Mouse (Mus musculus): ENCODE results near the gene Tbcd. TPM values are rescaled to one million over a fixed set of nuclear protein-coding genes. Genes with fewer than 3 reads are reported as not detected.

Gene Tbcd
- polyA plus RNA-seq, 1 experiment from 2014 or later: 39.2 TPM

DNA sequence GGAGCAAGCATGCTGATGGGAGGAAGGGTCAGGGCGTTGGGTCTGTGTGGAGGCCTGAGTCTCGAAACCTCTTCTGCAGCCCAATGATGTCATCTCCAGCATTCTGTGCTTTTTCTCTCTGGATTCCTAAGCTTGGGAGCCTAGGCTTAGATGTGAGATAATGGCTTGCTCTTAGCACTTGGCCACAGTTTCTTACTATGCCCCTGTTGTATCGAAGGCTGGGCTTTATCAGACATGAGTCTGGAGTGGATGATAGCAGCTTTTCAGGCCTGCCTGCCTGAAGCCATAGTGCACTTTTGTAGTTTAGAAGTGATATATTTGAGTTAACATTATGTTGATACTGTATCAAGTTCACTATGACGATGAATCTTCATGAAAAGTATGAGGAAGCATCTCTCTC, 49.8 kb downstream of the Tbcd start:
- 95% methylated on average over 4 of the region's 4 CpGs for WGBS
- Histone ChIP-seq H3K27me3 (ENCODE audit: control insufficient read depth, insufficient read depth, low read length) (no peaks in the 10 kb centered on the region), H3K4me3 (ENCODE audit: low read depth, low read length) (no peak overlapping the region), H3K9me3 (ENCODE audit: control insufficient read depth, low read length) (no peaks in the 10 kb centered on the region), H3K36me3 (ENCODE audit: control insufficient read depth, insufficient read depth, low read length) (peaks cover 34% of the 10 kb centered on the region), H3K9ac (replicated peaks; ENCODE audit: low read depth, low read length) (no peak overlapping the region), H3K4me1 (ENCODE audit: control insufficient read depth, insufficient read depth, low read length) (no peaks in the 10 kb centered on the region), H3K4me2 (ENCODE audit: low read depth, low read length) (no peak overlapping the region), H3K27ac (ENCODE audit: low read depth, low read length) (no peak overlapping the region)
- ATAC-seq (ENCODE audit: low read depth): no peak

DNA sequence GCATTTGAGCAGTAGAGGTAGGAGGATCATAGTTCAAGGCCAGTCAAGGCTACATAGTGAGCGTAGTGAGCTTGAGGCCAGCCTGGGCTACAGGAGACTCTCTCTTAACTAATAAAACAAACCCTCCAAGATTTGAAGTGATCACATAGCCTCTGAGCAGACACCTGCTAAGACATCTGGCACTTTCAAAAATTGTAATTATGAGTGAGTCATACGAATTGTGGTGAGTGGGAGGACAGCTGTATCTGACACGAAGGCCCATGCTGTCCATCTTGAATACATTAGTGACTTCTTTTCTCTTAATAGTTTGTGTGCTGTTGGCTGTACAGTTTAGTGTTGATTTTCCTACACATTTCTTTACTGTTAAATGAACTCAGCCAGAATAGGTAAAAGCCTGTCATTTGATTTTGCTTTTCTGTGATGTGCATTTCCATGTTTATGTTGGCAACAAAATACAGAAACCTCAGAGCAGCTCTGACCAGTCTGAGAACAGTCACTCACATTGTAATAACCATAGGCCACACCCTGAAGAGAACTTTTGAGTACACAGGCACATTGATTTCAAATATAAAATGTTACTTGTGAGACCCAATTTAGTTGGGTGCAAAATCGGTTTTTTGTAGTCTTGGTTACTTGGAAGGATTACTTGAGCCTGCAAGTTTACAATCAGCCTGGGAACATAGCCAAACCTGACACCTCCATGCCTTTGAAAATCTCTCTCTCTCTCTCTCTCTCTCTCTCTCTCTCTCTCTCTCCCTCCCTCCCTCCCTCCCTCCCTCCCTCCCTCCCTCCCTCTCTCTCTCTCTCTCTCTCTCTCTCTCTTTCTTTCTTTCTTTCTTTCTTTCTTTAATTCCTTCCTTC, 50.5 kb downstream of the Tbcd start:
- Histone ChIP-seq H3K36me3 (ENCODE audit: control insufficient read depth, insufficient read depth, low read length) (peaks cover 29% of the 10 kb centered on the region), H3K4me2 (ENCODE audit: low read depth, low read length) (no peak overlapping the region), H3K4me3 (ENCODE audit: low read depth, low read length) (no peak overlapping the region), H3K27ac (ENCODE audit: low read depth, low read length) (no peak overlapping the region), H3K9ac (replicated peaks; ENCODE audit: low read depth, low read length) (no peak overlapping the region), H3K27me3 (ENCODE audit: control insufficient read depth, insufficient read depth, low read length) (no peaks in the 10 kb centered on the region), H3K9me3 (ENCODE audit: control insufficient read depth, low read length) (no peaks in the 10 kb centered on the region), H3K4me1 (ENCODE audit: control insufficient read depth, insufficient read depth, low read length) (no peaks in the 10 kb centered on the region)
- ATAC-seq (ENCODE audit: low read depth): no peak
- 82% methylated on average over 4 of the region's 4 CpGs for WGBS

DNA sequence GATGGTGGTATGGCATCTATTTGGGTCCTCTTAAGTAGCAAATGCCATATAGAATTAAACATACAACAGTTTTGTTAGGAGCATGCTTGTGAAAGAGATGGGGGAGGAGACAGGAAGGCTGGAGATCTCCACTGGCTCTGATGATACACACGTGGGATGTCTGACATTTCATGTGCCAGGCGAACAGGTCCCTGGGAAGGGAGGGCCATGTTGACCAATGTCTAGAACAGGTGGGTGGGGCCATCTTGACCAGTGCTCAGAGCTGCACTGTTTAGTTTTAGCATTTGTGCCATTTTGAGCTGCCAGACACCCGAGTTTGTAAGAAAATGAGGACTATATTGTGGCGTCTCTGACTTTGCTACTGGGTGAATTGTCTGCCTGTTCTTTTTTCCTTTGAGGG, 56.7 kb downstream of the Tbcd start:
- Histone ChIP-seq H3K27me3 (ENCODE audit: control insufficient read depth, insufficient read depth, low read length) (no peaks in the 10 kb centered on the region), H3K4me2 (ENCODE audit: low read depth, low read length) (no peak overlapping the region), H3K36me3 (ENCODE audit: control insufficient read depth, insufficient read depth, low read length) (peaks cover 16% of the 10 kb centered on the region; the same call in 1 of the 2 replicates), H3K4me1 (ENCODE audit: control insufficient read depth, insufficient read depth, low read length) (no peaks in the 10 kb centered on the region), H3K27ac (ENCODE audit: low read depth, low read length) (no peak overlapping the region), H3K9ac (replicated peaks; ENCODE audit: low read depth, low read length) (no peak overlapping the region), H3K9me3 (ENCODE audit: control insufficient read depth, low read length) (no peaks in the 10 kb centered on the region), H3K4me3 (ENCODE audit: low read depth, low read length) (no peak overlapping the region)
- ATAC-seq (ENCODE audit: low read depth): no peak
- 85% methylated on average over 4 of the region's 4 CpGs for WGBS

DNA sequence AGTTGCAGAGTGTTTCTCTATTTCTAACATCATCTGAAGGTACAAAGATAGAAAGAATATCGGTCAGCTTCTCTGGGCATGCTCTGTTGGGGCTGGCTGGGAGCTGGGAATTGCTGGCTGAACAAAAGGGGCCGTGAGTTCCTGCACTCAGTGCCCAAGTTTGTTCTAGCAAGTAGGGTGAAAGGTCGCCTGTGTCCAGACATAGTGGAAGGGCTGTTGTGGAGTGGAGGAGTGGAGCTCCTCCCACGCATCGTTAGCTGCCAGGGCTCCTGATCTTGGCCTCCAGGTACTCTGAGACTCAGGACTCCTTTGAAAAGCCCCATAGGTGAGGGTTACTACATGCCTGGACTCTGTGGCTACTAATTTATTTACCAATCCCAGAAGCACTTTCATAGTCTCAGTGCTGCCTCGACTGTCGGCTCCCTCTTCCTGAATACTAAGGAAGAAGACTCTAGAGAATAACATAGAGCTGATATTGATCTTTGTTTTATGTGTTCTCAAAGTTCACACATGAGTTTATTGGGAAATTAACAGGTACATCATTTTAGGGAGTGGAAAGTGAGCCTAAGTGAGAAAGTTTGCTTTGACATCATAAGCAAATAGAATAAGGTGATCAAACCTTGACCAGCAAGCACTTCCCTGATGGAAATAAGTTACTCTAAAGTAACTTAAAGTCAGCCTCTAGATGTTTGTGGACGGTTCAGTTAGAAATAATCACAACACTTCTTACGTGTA, 58.9 kb downstream of the Tbcd start:
- no peak overlapping the region for H3K9ac ChIP-seq (replicated peaks; ENCODE audit: low read depth, low read length)

DNA sequence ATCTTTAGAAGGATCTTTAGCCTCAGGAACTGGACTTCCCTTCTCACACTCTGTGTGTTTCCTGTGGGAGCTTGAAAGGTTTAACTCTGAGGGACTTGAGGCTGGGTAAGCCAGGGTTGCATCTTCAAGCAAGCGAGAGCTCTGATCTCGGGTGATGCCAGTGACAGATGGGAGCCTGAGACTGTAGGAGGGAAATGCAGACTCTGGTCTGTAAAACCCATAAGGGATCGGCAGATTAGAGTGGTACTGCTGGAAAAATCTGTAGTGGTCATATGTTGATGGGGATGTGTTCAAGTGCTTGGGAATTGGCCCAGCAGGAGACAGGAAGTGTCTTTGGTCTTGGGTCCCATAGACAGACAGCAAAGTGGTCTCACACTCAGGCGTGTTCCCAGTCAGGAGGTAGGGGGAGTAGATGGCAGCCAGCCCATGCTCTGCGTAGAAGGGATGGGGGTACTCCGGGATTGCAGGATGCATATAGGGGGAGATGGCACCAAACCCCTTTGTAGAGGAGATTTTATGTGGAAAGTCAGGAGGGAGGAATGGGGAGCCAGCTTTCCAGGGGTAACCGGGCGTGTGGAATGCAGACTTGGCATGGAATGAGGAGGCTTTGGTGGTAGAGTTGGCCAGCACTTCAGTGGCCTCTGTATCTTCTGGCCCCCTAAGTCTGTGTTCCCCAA, 61.3 kb downstream of the Tbcd start:
- Histone ChIP-seq H3K4me2 (ENCODE audit: low read depth, low read length) (no peak overlapping the region), H3K27me3 (ENCODE audit: control insufficient read depth, insufficient read depth, low read length) (no peaks in the 10 kb centered on the region), H3K9ac (replicated peaks; ENCODE audit: low read depth, low read length) (no peak overlapping the region), H3K36me3 (ENCODE audit: control insufficient read depth, insufficient read depth, low read length) (no peaks in the 10 kb centered on the region), H3K27ac (ENCODE audit: low read depth, low read length) (no peak overlapping the region), H3K4me1 (ENCODE audit: control insufficient read depth, insufficient read depth, low read length) (peaks cover 10% of the 10 kb centered on the region), H3K9me3 (ENCODE audit: control insufficient read depth, low read length) (no peaks in the 10 kb centered on the region), H3K4me3 (ENCODE audit: low read depth, low read length) (no peak overlapping the region)
- no peak for ATAC-seq (ENCODE audit: low read depth)
- WGBS: 85% methylated on average over 8 of the region's 8 CpGs

More for the DNA sequence above, 58.9 kb downstream of the Tbcd start:
- Histone ChIP-seq H3K4me1 (ENCODE audit: control insufficient read depth, insufficient read depth, low read length) (no peaks in the 10 kb centered on the region), H3K27ac (ENCODE audit: low read depth, low read length) (no peak overlapping the region), H3K4me2 (ENCODE audit: low read depth, low read length) (no peak overlapping the region), H3K36me3 (ENCODE audit: control insufficient read depth, insufficient read depth, low read length) (no peaks in the 10 kb centered on the region), H3K9me3 (ENCODE audit: control insufficient read depth, low read length) (no peaks in the 10 kb centered on the region), H3K4me3 (ENCODE audit: low read depth, low read length) (no peak overlapping the region), H3K27me3 (ENCODE audit: control insufficient read depth, insufficient read depth, low read length) (no peaks in the 10 kb centered on the region)
- 74% methylated on average over 9 of the region's 9 CpGs for WGBS
- ATAC-seq (ENCODE audit: low read depth): no peak

DNA sequence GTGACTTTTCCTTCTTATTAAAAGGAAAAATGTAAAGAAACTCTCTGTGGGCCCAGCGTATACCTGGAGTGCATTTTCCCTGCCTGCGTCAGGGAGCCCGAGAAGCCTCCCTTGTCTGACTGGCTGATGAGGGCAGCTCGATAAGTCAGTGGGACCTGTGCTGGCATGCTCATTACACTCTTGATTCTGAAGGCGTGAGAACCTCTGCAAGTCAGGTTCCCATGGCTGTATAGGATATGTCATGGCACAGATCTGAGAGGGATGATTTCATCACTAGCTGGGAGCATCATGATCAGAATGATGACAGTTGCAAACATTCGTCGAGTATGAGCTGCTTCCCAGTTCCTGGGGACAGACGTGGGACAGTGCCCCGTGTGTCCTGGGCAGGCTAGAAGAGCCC, 64.2 kb downstream of the Tbcd start:
- H3K4me3 ChIP-seq (ENCODE audit: low read depth, low read length): no peak overlapping the region
- ATAC-seq (ENCODE audit: low read depth): no peak
- H3K27me3 ChIP-seq (ENCODE audit: control insufficient read depth, insufficient read depth, low read length): no peaks in the 10 kb centered on the region
- H3K27ac ChIP-seq (ENCODE audit: low read depth, low read length): no peak overlapping the region
- no peak overlapping the region for H3K9ac ChIP-seq (replicated peaks; ENCODE audit: low read depth, low read length)
- H3K4me1 ChIP-seq (ENCODE audit: control insufficient read depth, insufficient read depth, low read length): peaks cover 11% of the 10 kb centered on the region
- no peaks in the 10 kb centered on the region for H3K9me3 ChIP-seq (ENCODE audit: control insufficient read depth, low read length)
- no peak overlapping the region for H3K4me2 ChIP-seq (ENCODE audit: low read depth, low read length)
- no peaks in the 10 kb centered on the region for H3K36me3 ChIP-seq (ENCODE audit: control insufficient read depth, insufficient read depth, low read length)
- WGBS: 81% methylated on average over 9 of the region's 9 CpGs

DNA sequence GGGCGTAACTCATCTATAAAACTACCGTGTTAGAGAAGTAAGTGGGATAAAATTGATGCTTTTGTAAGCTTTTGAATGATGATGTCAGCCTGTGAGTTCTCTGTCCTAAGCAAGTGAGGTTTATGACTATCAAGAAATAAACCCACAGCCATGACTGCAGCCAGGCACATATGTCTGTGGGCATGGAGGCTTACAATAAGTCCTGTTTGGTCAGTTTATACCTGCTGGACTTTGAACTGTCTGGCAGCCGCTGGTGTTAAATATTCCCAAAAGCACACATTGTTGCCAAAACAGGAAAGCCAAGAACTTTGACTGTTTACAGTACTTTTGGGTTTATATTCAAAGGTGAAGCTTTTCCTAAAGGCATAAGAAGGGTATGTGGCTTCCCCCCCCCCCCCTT, 65.2 kb downstream of the Tbcd start:
- H3K27ac ChIP-seq (ENCODE audit: low read depth, low read length): no peak overlapping the region
- H3K4me2 ChIP-seq (ENCODE audit: low read depth, low read length): no peak overlapping the region
- H3K27me3 ChIP-seq (ENCODE audit: control insufficient read depth, insufficient read depth, low read length): no peaks in the 10 kb centered on the region
- H3K9ac ChIP-seq (replicated peaks; ENCODE audit: low read depth, low read length): no peak overlapping the region
- WGBS: 67% methylated on average over 3 of the region's 3 CpGs
- H3K36me3 ChIP-seq (ENCODE audit: control insufficient read depth, insufficient read depth, low read length): no peaks in the 10 kb centered on the region
- H3K4me3 ChIP-seq (ENCODE audit: low read depth, low read length): no peak overlapping the region
- H3K4me1 ChIP-seq (ENCODE audit: control insufficient read depth, insufficient read depth, low read length): peaks cover 11% of the 10 kb centered on the region
- no peak for ATAC-seq (ENCODE audit: low read depth)
- no peaks in the 10 kb centered on the region for H3K9me3 ChIP-seq (ENCODE audit: control insufficient read depth, low read length)

DNA sequence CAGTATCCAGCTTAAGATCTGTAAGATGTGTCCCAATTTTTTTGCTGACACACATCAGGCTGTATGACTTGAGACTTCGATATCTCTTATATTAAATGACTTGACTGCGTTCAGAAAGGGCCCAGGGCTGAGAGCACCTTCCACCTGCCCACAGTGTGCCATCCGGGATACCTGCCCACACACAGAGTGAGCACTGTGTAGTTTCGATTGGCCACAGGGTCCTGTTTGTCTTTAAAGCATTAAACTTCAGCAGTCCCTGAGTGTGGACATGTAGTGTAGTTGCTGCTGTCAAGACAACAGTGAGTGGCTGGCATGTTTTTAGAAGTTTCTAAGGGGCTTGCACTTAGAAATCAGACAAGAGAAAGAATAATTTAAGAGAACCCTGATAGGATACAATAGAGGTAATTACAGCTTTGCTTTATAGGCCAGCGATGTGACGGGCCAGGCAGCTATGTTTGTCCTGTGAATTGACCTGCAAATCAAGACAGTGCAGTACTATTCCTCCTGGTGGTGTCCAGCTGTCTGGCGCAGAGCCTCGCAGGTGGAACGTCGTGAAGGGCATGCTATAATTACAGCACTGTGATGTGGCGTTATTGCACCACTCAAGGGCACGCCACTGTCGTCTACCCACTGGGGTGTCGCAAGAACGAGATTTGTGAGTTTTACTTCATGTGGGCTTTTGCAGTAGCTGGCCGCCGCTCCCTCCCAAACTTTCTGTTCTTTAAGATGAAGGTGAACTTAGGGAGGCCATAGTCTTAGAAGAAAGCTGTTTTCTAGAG, 66.1 kb downstream of the Tbcd start:
- H3K36me3 ChIP-seq (ENCODE audit: control insufficient read depth, insufficient read depth, low read length): no peaks in the 10 kb centered on the region
- ATAC-seq (ENCODE audit: low read depth): no peak
- H3K4me3 ChIP-seq (ENCODE audit: low read depth, low read length): no peak overlapping the region
- no peak overlapping the region for H3K4me2 ChIP-seq (ENCODE audit: low read depth, low read length)
- H3K9ac ChIP-seq (replicated peaks; ENCODE audit: low read depth, low read length): no peak overlapping the region
- H3K27ac ChIP-seq (ENCODE audit: low read depth, low read length): no peak overlapping the region
- 52% methylated on average over 17 of the region's 17 CpGs for WGBS
- no peaks in the 10 kb centered on the region for H3K9me3 ChIP-seq (ENCODE audit: control insufficient read depth, low read length)
- no peaks in the 10 kb centered on the region for H3K27me3 ChIP-seq (ENCODE audit: control insufficient read depth, insufficient read depth, low read length)
- H3K4me1 ChIP-seq (ENCODE audit: control insufficient read depth, insufficient read depth, low read length): peaks cover 11% of the 10 kb centered on the region
